In genomic region chr17:68490065-68490691, GRCm38 (mm10) we compare ENCODE assay signal across 19 mouse cellular contexts.
DNase-seq lines count a peak whose midpoint lies in the region; ATAC-seq and TF ChIP-seq lines count a peak whose summit lies in the region.
"Had no signal": no experiment of that assay in that cellular context is flagged by ENCODE, and none has a peak within 500 bp of the region (broad histone marks: within the 10 kb centered on the region; RNA-seq: fewer than 3 reads in every experiment).

No protein-coding gene starts in this region.

- WGBS in hindbrain, embryonic 12.5 days, result 39% methylated on average over 4 of the region's 4 CpGs
- 30% methylated on average over 4 of the region's 4 CpGs for WGBS in hindbrain, embryonic 14.5 days
- WGBS in stomach, embryonic 15.5 days, result 33% methylated on average over 4 of the region's 4 CpGs
- 36% methylated on average over 4 of the region's 4 CpGs for WGBS in stomach, postnatal 0 days

- no peaks in the 10 kb centered on the region for H3K27me3 ChIP-seq in hindbrain, embryonic 12.5 days
- no peaks in the 10 kb centered on the region for H3K27me3 ChIP-seq in hindbrain, embryonic 14.5 days (ENCODE audit: control insufficient read depth, insufficient read depth, low read length)
- no peaks in the 10 kb centered on the region for H3K27me3 ChIP-seq in stomach, embryonic 15.5 days (replicated peaks)
- no peaks in the 10 kb centered on the region for H3K27me3 ChIP-seq in stomach, postnatal 0 days (ENCODE audit: control insufficient read depth, insufficient read depth, low read length)
- H3K27me3 ChIP-seq: CH12.LX; embryonic facial prominence, embryonic 15.5 days; neural tube, embryonic 13.5 days had no signal

- no peak for TF ChIP-seq CTCF in stomach, postnatal 0 days (IDR thresholded peaks at IDR 0.05; ENCODE audit: low read depth)

- H3K4me2 ChIP-seq in hindbrain, embryonic 12.5 days (replicated peaks), result no peak overlapping the region
- no peak overlapping the region for H3K4me2 ChIP-seq in hindbrain, embryonic 14.5 days (replicated peaks)
- H3K4me2 ChIP-seq in stomach, embryonic 15.5 days, result no peak overlapping the region
- no peak overlapping the region for H3K4me2 ChIP-seq in stomach, postnatal 0 days (replicated peaks; ENCODE audit: low read depth)
- H3K4me2 ChIP-seq: embryonic facial prominence, embryonic 15.5 days; neural tube, embryonic 13.5 days had no signal

- DNase-seq in hindbrain, embryonic 14.5 days (ENCODE audit: low spot score), result no peak
- DNase-seq in kidney, postnatal 4 days, result peak; percentile 19 to 24
- no peak for DNase-seq in kidney, adult 11 months
- DNase-seq in stomach, postnatal 0 days (ENCODE audit: low spot score), result no peak
- DNase-seq in spleen, postnatal 14 days (ENCODE audit: low spot score in 2 of 2), result no peak
- DNase-seq: adrenal gland, postnatal 25 days; cerebellum, adult 11-12 months; cerebellum, postnatal 14 days; embryo, embryonic 11 days; kidney, adult 18-20 months; spleen, adult 18-20 months had no signal

- no peak overlapping the region for H3K27ac ChIP-seq in hindbrain, embryonic 12.5 days
- no peak overlapping the region for H3K27ac ChIP-seq in hindbrain, embryonic 14.5 days
- H3K27ac ChIP-seq in stomach, embryonic 15.5 days, result no peak overlapping the region
- H3K27ac ChIP-seq in stomach, postnatal 0 days (replicated peaks), result no peak overlapping the region
- H3K27ac ChIP-seq: embryonic facial prominence, embryonic 15.5 days; layer of hippocampus, adult 2 months; liver, embryonic 14.5 days; neural tube, embryonic 13.5 days had no signal

- H3K36me3 ChIP-seq in hindbrain, embryonic 12.5 days, result no peaks in the 10 kb centered on the region
- H3K36me3 ChIP-seq in hindbrain, embryonic 14.5 days (replicated peaks; ENCODE audit: control insufficient read depth, insufficient read depth), result no peaks in the 10 kb centered on the region
- no peaks in the 10 kb centered on the region for H3K36me3 ChIP-seq in stomach, embryonic 15.5 days
- no peaks in the 10 kb centered on the region for H3K36me3 ChIP-seq in stomach, postnatal 0 days (ENCODE audit: control insufficient read depth, insufficient read depth, low read length)
- H3K36me3 ChIP-seq: embryonic facial prominence, embryonic 15.5 days; neural tube, embryonic 13.5 days had no signal

- no peaks in the 10 kb centered on the region for H3K9me3 ChIP-seq in hindbrain, embryonic 12.5 days (replicated peaks)
- H3K9me3 ChIP-seq in hindbrain, embryonic 14.5 days (ENCODE audit: control insufficient read depth, low read length), result no peaks in the 10 kb centered on the region
- no peaks in the 10 kb centered on the region for H3K9me3 ChIP-seq in stomach, embryonic 15.5 days
- no peaks in the 10 kb centered on the region for H3K9me3 ChIP-seq in stomach, postnatal 0 days (ENCODE audit: control insufficient read depth, low read length)
- H3K9me3 ChIP-seq: embryonic facial prominence, embryonic 15.5 days; neural tube, embryonic 13.5 days had no signal

- no peaks in the 10 kb centered on the region for H3K4me1 ChIP-seq in hindbrain, embryonic 12.5 days
- 0 out of 2 replicates have a peak, but pooled peaks cover 3% of the 10 kb centered on the region for H3K4me1 ChIP-seq in hindbrain, embryonic 14.5 days (replicated peaks; ENCODE audit: control insufficient read depth, insufficient read depth, low read length)
- no peaks in the 10 kb centered on the region for H3K4me1 ChIP-seq in stomach, embryonic 15.5 days
- H3K4me1 ChIP-seq in stomach, postnatal 0 days (replicated peaks; ENCODE audit: control insufficient read depth, insufficient read depth), result no peaks in the 10 kb centered on the region
- H3K4me1 ChIP-seq: embryonic facial prominence, embryonic 15.5 days; neural tube, embryonic 13.5 days had no signal

- no peak overlapping the region for H3K4me3 ChIP-seq in hindbrain, embryonic 12.5 days
- no peak overlapping the region for H3K4me3 ChIP-seq in hindbrain, embryonic 14.5 days (replicated peaks; ENCODE audit: low read length)
- no peak overlapping the region for H3K4me3 ChIP-seq in stomach, embryonic 15.5 days (replicated peaks)
- no peak overlapping the region for H3K4me3 ChIP-seq in stomach, postnatal 0 days (ENCODE audit: low read depth, low read length)
- H3K4me3 ChIP-seq: embryonic facial prominence, embryonic 15.5 days; layer of hippocampus, adult 2 months; neural tube, embryonic 13.5 days had no signal

- H3K9ac ChIP-seq in hindbrain, embryonic 12.5 days, result no peak overlapping the region
- H3K9ac ChIP-seq in hindbrain, embryonic 14.5 days, result no peak overlapping the region
- H3K9ac ChIP-seq in stomach, embryonic 15.5 days, result no peak overlapping the region
- H3K9ac ChIP-seq in stomach, postnatal 0 days (ENCODE audit: low read length), result no peak overlapping the region
- H3K9ac ChIP-seq: embryonic facial prominence, embryonic 15.5 days; liver, embryonic 14.5 days; neural tube, embryonic 13.5 days had no signal

- peak; percentile 54 for ATAC-seq in hindbrain, embryonic 12.5 days (ENCODE audit: low FRiP score)
- ATAC-seq in hindbrain, embryonic 14.5 days (ENCODE audit: low FRiP score), result no peak
- 0 out of 2 replicates have a peak, but pooled peaks have one; percentile 22 for ATAC-seq in stomach, embryonic 15.5 days (ENCODE audit: insufficient read depth, low FRiP score, low read depth)
- ATAC-seq in stomach, postnatal 0 days (ENCODE audit: low FRiP score, low TSS enrichment), result no peak
- ATAC-seq: lung, postnatal 0 days had no signal

- no peak for TF ChIP-seq EP300 in stomach, postnatal 0 days (optimal IDR thresholded peaks at IDR 0.05)

Comparison
In these comparisons a context has a peak if more than half of its experiments do, and no peak if none do; other contexts are left out.
1. ATAC-seq: peak in hindbrain, embryonic 12.5 days (single experiment) and stomach, embryonic 15.5 days (single experiment); none in hindbrain, embryonic 14.5 days (single experiment) and stomach, postnatal 0 days (single experiment).
2. DNase-seq: peak in kidney, postnatal 4 days (2 of 2); none in hindbrain, embryonic 14.5 days (single experiment), kidney, adult 11 months (single experiment), stomach, postnatal 0 days (single experiment) and spleen, postnatal 14 days (0 of 2).